Mouse (Mus musculus) CD4-positive, CD25-positive, alpha-beta regulatory T cell, adult 9 weeks (primary cell): ENCODE data around the gene Cdkl5. TPM values are rescaled to one million over a fixed set of nuclear protein-coding genes. Genes with fewer than 3 reads are reported as not detected.

Source experiments
- polyA plus RNA-seq: library from polyadenylated mRNA; unstranded; fragments of 100-300 nt; shearing (Covaris generic); gene quantifications from one replicate; pipeline ENCODE4 v1.2.1, GENCODE M21; 2017

The Cdkl5 gene
- polyA plus RNA-seq, result 0.60 TPM

GRCm38 (mm10) chrX:160994543-160995121 lies at the start of gene Cdkl5:
Gene Cdkl5, minus strand, starts transcription at chrX:160994704.

DNA sequence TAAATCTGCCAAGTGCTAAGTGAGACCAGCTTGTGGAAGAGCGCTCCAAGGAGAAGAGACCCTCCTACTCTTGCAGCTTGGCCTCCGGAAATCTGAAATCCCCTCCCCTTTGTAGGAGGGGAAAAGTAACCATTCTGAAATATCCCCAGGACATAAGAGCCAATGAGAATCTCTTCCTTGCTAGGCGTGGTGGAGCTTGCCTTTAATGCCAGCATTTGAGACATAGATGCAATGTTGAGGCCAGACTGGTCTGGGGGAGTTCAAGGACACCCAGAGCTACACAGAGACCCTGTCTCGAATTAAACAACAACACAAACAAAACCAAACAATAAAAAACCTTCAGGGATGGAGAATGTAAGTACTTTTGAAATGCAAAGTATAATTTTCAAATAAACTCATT lies 87.6 kb downstream of the Cdkl5 start, which contains the start of gene Gja6:
TSS of gene Gja6 (minus strand) at position 101 of the 400 bp plus-strand sequence.

DNA sequence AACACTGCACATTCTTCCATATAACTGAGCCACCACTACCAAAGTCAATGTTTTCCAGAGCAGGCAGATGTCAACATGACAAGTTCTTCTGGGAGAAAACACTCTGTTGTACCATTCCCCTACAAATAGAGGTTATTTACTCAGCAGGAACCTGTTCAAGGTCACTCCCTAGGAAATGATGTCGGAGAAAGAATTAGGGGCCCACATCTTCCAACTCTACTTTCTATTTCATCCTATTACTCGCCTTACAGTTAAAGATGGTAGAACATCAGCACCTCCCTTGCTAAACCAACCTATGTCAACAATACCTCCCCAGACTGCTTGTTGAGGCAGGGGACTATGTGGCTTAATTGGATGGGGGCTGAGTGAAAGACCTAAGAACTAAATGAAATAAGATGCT lies 226.8 kb downstream of the Cdkl5 start, which contains the start of gene Rs1:
TSS of gene Rs1 (plus strand) at position 301 of the 400 bp plus-strand sequence.

GRCm38 (mm10) chrX:160735650-160736049 lies 258.9 kb downstream of the Cdkl5 start, which contains the start of gene Ppef1:
Gene Ppef1, minus strand, starts transcription at chrX:160735765.

Other genes starting within 250 kb of the Cdkl5 start
- not detected for gene Rs1, start 226.7 kb downstream of the Cdkl5 start, polyA plus RNA-seq
- not detected for gene Gja6, start 87.7 kb downstream of the Cdkl5 start, polyA plus RNA-seq
- gene Scml2, start 122.5 kb upstream of the Cdkl5 start, polyA plus RNA-seq, result not detected